Mouse (Mus musculus) Muller cell, postnatal 12 days (primary cell): ENCODE measurements at regions not wholly inside any gene's neighbourhood (a gene's known extent, or its start where the extent isn't known, plus 50 kb on each side); places are given as distances from the start of the nearest gene placed in this dataset.

Experiments
- DNase-seq: peaks from one replicate; pipeline ENCODE4 v3.0.0-alpha.2; 2015; ENCODE audit errors: inconsistent ontology term

- no peak for DNase-seq
Observed at GRCm38 (mm10) chr16:87225595-87225994, 128.4 kb upstream of the N6amt1 start.

DNA sequence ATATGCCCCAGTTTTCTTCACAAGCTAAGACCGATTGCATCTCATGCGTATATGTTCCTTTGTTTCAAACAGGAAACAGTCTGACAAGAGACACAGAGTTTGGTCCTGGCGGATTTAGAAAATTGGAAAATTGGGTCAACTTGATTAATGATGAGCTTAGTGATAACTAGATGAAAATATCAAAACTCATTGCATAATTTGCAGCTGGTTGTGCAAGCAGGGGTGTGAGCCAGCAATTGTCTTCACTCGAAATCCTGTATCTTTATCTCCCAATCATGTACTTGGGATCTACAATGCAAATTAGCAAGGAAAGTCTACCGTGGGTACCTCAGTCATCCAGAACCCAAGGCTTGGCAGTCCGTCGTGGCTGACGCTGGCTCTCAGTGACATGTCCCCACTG is 128.9 kb upstream of the N6amt1 start:
- DNase-seq = no peak

- peak; percentile 25 for DNase-seq
Observed at GRCm38 (mm10) chr16:87224024-87224423, 130.0 kb upstream of the N6amt1 start.

- DNase-seq = no peak
Observed at GRCm38 (mm10) chr16:87220611-87221010, 133.4 kb upstream of the N6amt1 start.

DNA sequence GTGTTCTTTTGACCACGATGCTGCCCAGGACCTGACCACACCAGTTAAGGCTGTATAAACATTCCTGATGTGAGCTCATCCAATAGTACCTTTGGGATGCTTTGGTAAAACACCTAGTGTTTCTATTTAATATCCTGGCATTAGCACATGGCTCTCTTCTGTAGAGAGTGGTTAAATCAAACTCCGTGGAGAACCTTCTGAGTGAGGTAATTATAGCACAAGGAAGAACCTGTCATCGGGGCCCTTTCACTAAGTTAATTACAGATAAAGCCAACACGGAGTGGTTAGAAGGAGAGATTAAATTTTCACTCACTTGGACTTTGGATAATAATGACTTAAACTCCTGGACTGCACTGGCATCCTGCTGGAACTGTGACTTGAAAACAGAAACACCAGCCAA is 133.8 kb upstream of the N6amt1 start:
- DNase-seq = no peak

- DNase-seq = no peak
Observed at GRCm38 (mm10) chr16:87207875-87208274, 146.1 kb upstream of the N6amt1 start.

GRCm38 (mm10) chr16:87190471-87190870 is 163.5 kb upstream of the N6amt1 start:
- DNase-seq = no peak

DNA sequence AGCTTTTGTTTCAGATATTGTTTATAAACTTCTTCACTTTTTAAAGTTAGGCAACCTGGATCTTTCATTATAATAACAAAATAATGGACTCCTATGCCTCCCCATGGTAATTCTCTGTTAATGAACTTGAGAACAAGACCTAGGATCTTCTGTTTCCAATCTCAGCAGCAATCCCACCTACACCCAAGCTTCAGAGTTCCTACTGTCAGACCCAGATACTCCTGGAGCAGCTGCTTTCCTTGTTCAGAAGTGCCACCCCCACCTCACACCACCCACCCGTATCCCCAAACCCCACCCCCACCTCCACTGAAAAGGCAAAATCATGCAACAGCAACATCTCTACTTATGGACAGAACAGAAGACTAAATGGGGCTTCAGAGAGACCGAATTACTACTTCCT is 165.2 kb upstream of the N6amt1 start:
- no peak for DNase-seq

GRCm38 (mm10) chr16:87172395-87172794 is 181.6 kb upstream of the N6amt1 start:
- no peak for DNase-seq

DNA sequence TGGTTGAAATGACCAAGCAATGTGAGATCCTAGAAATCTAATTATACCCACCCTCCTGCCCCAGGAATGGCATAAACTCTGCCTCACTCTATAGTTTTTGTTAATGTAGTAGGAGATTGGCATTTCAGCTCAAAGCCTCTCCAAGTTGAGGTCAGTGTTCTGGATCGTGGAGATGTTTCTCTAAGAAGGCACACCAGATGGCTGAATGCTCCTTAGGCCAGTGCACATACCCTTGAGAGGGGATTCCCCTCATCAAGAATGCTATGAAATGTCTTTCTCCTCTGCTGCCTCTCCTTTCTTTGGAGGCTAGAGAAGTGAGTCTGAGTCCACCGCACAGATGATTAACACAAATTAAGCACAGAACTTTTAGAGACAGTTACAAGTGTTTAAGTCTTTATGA is 214.7 kb upstream of the N6amt1 start:
- DNase-seq = no peak

DNA sequence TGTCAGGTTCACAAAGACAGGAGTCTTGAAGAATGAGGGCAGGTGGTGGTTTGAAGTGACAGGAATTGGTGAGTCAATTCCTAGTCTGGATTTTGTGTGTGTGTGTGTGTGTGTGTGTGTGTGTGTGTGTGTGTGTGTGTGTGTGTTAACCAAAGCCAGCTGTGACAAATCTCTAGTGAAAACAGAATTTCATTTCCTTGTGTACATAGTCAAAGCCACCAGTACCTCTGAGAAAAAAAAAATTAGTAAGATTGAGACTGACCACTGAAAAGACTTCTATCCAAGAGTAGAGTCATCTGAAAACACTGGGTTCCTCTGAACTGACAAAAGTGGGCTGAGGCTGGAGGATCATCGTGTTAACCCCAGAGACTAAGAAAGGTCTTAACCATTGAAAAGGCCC is 217.5 kb upstream of the N6amt1 start:
- DNase-seq = no peak

DNA sequence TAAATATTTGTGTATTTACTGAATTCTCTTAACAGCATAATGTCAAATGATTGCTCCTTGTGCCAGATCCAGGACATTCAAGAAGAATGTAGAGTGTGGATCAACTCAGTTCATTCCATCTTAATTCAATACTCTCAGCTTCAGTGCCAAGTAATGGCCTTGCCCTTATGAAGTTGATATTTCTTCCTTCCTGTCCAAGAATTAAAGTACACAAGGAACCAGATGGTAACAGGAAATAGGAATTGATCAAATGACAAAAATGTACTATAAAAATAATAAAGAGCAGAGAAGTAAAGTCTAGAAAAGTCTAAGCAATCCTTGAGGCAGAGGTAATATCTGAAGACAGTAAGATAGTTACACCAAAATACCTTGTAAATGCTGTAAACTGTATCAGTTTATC is 219.5 kb upstream of the N6amt1 start:
- no peak for DNase-seq

- no peak for DNase-seq
Observed at GRCm38 (mm10) chr16:87133874-87134273, 220.1 kb upstream of the N6amt1 start.

DNA sequence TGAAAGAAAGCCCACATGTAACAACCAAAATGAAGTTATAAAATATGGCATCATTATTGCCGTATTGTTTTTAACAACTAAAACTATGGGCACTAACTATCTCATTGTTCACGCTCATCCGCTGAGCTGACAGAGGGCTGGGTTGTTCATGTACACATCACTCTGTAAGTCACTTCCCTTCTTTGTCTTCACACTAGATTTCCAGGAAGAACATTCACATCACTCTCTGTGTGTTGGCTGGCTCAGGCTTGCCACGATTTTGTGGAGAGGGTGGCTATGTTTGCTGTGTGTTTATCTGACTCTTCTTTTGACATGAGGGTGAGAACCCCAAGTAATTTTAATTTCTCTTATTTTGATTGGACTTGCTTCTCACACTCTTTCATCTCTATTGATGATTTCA is 221.9 kb upstream of the N6amt1 start:
- DNase-seq = no peak

DNA sequence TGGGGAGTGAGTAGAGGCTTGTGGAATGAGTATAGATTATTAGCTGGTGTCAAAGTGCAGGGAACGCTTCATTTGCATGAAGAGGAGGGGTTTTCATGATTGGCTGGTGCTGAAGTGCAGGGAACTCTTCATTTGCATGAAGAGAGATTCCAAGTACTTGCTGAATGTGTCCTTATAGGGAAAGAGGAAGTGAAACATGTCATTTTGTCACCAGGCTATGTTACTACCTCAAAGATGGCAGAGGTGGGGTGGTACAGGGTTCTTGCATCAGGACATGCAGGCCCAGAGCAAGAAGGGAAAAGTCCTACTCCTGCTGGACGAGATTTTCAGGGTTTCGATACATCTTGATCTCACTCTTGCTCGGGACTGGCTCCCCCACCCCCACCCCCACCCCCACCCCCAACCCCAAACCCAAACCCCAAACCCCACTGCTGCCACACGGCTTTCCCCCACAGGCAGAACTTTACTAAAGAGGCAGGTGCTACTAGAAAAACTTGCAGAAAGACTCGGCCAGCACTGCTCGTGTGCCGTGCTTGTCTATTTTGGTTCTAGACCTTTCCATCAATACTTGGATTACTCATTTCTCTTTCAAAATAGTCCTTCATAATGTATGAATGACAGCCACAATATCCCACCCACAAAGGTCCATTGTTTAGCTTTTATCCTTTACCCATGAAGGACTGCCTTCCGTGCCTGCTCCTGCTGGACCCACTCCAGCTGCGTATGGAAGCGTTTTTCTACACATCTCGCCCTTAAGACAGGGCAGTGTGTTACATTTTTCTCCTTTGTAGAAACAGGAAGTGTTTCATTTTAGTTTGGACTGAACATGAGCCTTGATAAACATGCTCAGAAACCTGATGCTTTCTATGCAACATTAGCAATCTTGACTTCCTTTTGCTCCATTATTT is 223.0 kb upstream of the N6amt1 start:
- DNase-seq = no peak

- DNase-seq = no peak
Observed at GRCm38 (mm10) chr16:87129021-87129420, 225.0 kb upstream of the N6amt1 start.

DNA sequence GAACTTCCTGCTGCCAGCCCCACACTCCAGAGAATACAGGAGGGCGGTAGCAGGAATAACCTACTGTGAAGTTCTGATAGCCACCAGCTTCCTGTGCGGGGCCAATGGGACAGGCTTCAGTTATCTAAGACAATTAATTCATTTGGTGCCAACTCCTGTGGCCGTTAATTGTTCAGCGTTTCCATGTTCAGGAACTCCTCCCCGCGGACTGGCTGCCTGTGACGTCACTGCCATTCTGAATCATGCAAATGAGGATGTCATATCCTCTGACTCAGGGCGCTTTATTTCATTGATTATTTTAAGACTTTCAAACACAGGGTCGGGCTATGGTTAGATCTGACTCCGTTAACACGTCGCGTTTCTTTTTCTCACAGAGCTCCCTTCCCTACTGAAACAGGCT is 225.8 kb upstream of the N6amt1 start:
- DNase-seq = peak; percentile 49

- DNase-seq = no peak
Observed at GRCm38 (mm10) chr16:87124519-87124918, 229.5 kb upstream of the N6amt1 start.

GRCm38 (mm10) chr16:87103599-87103998 is 250.4 kb upstream of the N6amt1 start:
- DNase-seq = no peak

- DNase-seq = no peak
Observed at GRCm38 (mm10) chr16:87102057-87102456, 251.9 kb upstream of the N6amt1 start.

DNA sequence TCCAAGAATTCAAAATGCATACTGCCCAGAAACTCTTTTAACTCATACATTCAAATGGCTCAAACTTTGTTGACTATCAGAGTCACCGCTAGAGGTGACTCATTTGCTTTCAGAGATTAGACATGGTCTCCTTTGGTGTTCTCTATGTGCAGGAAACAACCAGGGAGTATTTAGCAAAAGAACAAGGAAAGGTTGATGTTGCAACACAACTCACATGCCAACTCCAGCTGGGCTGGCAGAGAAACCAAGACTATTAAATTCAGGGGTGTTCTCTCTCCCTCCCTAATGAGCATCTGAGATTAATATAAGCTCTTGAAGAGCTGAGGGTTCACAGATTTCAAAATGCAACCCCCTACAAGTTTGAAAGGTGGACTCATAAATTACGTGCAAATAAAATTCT is 262.0 kb upstream of the N6amt1 start:
- DNase-seq = peak; percentile 51

- no peak for DNase-seq
Observed at GRCm38 (mm10) chr16:87089322-87089721, 264.7 kb upstream of the N6amt1 start.

DNA sequence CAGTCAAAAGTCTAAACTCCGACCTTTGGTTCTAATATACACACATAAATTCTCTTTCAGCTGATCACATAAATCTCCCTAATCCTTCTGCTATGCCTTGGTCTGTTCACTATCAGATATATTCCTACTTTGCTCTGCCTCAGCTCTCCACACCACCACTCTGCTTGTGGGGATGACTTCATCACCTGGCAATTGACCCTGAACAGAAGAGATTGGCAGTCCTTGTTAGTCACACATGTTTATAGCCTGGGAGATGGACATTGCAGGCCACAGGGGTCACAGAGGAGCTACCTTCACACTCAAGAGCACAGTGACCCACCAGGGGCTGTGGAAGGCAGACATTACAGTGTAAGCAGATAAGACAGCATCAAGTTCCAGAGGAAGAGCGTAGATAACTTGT is 270.5 kb upstream of the N6amt1 start:
- no peak for DNase-seq

GRCm38 (mm10) chr16:87077385-87077784 is 276.6 kb upstream of the N6amt1 start:
- DNase-seq = no peak
